Mouse (Mus musculus): ENCODE measurements around the gene Dstn.

DNA sequence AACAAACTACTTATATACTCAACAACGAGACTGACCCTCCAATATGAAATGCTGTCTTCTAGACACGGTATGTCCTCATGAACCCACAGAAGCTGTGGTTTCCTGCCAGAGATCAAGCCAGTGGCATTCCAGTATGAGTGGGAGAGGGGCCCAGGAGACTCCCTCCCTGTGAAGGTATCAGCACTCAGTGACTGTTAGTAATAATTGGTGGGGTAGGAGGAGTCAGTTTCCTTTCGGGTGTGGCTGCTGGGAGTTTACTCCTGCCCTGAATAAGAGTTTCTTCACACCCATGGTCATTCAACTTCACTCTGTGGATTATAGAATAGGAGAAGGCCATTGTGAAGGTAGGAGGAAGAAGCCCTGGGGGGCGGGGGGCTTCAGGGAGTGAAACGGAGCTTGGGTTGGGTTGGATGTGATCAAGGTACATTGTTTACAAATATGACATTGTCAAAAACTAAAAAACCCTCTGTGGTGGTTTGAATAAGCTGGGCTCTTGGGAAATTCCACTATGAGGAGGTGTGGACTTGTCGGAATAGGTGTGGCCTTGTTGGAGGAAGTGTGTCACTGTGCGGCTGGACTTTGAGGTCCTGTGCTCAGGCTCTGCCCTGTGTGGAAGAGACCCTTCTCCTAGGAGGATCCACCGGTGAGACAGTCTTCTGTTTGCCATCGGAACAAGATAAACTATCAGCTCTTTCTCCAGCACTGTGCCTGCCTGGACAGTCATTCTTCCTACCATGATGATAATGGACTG lies 15.5 kb upstream of the Dstn start:
- TF ChIP-seq CTCF (IDR thresholded peaks at IDR 0.05; ENCODE audit: borderline replicate concordance, insufficient read depth, low read length) (no peak), POLR2A (IDR thresholded peaks at IDR 0.05; ENCODE audit: low read depth, low read length) (no peak)
